Mouse (Mus musculus) small intestine, adult 2 months (tissue): ENCODE results near the gene Cdc20. TPM values are rescaled to one million over a fixed set of nuclear protein-coding genes. Genes with fewer than 3 reads are reported as not detected.

ENCODE experiments used
- H3K27ac ChIP-seq: fragments of 200-500 bp; 2 replicates; pipeline ENCODE4 v1.5.1; 2012; ENCODE audit warnings: low read depth, low read length, control low read depth, inconsistent platforms; ENCODE audit not compliant: insufficient read depth
- H3K27me3 ChIP-seq: fragments of 200-500 bp; 2 replicates; pipeline ENCODE4 v1.6.1; 2012; ENCODE audit warnings: mild to moderate bottlenecking, moderate library complexity, low read length, inconsistent platforms; ENCODE audit not compliant: control insufficient read depth, insufficient read depth
- H3K36me3 ChIP-seq: fragments of 200-500 bp; 2 replicates; pipeline ENCODE4 v1.6.1; 2012; ENCODE audit warnings: mild to moderate bottlenecking, low read length, control low read depth, inconsistent platforms; ENCODE audit not compliant: control insufficient read depth, insufficient read depth
- H3K4me1 ChIP-seq: fragments of 200-500 bp; 2 replicates; pipeline ENCODE4 v1.6.1; 2012; ENCODE audit warnings: low read length, inconsistent platforms, mixed read lengths; ENCODE audit not compliant: control insufficient read depth, insufficient read depth, insufficient read length
- H3K4me3 ChIP-seq: fragments of 200-500 bp; 2 replicates; pipeline ENCODE4 v1.5.1; 2012; ENCODE audit warnings: low read depth, mild to moderate bottlenecking, control low read depth, inconsistent platforms, low read length, moderate library complexity
- CTCF ChIP-seq: fragments of 200-500 bp; IDR thresholded peaks from 2 replicates; pipeline ENCODE4 v1.5.1; 2012; ENCODE audit warnings: low read depth, mild to moderate bottlenecking, control low read depth, inconsistent platforms, low read length, moderate library complexity, mixed read lengths; ENCODE audit not compliant: insufficient replicate concordance, insufficient read length; ENCODE audit errors: extremely low read depth
- POLR2A ChIP-seq: fragments of 200-500 bp; IDR thresholded peaks from 2 replicates; pipeline ENCODE4 v1.6.1; 2012; ENCODE audit warnings: low read depth, mild to moderate bottlenecking, control low read depth, inconsistent platforms, low read length, moderate library complexity
- WGBS: fragments of 180-500 bp; shearing (Covaris S2); methylation state at CpG from one replicate; pipeline ENCODE4 v1.1.7; 2018; 5-methylcytosine and 5-hydroxymethylcytosine counted together
- polyA plus RNA-seq: library from polyadenylated mRNA; depleted of rRNA; stranded (reverse); fragments of >200 nt; gene quantifications from 2 replicates; pipeline ENCODE4 v1.2.3, GENCODE M21; 2012; rRNA removed

The Cdc20 gene
- polyA plus RNA-seq, result 22.3 and 42.8 TPM in 2 replicates

GRCm38 (mm10) chr4:118436820-118437603 is at the start of gene Cdc20:
Cdc20 (minus strand) TSS chr4:118437352.
- under 1% methylated on average over 67 of the region's 67 CpGs for WGBS
- H3K36me3 ChIP-seq, result peaks cover 11% of the 10 kb centered on the region
- no peak for TF ChIP-seq CTCF
- peak; percentile 67; the same call in 1 of the 2 replicates for TF ChIP-seq POLR2A
- H3K27me3 ChIP-seq, result no peaks in the 10 kb centered on the region
- H3K27ac ChIP-seq, result peak within 1 kb of the TSS; percentile 59
- H3K4me1 ChIP-seq, result peaks cover 16% of the 10 kb centered on the region
- H3K4me3 ChIP-seq, result peak within 1 kb of the TSS; percentile 71

GRCm38 (mm10) chr4:118476773-118477530 is 39.8 kb upstream of the Cdc20 start:
- WGBS, result 64% methylated on average over 15 of the region's 15 CpGs
- H3K27me3 ChIP-seq, result no peaks in the 10 kb centered on the region
- H3K4me3 ChIP-seq, result no peak overlapping the region
- TF ChIP-seq CTCF (no peak), POLR2A (no peak)
- H3K36me3 ChIP-seq, result no peaks in the 10 kb centered on the region
- no peak overlapping the region for H3K27ac ChIP-seq
- peaks cover 10% of the 10 kb centered on the region for H3K4me1 ChIP-seq

- Histone ChIP-seq H3K4me1 (peaks cover 10% of the 10 kb centered on the region), H3K36me3 (no peaks in the 10 kb centered on the region), H3K4me3 (no peak overlapping the region), H3K27ac (no peak overlapping the region), H3K27me3 (no peaks in the 10 kb centered on the region)
- 49% methylated on average over 11 of the region's 11 CpGs for WGBS
- TF ChIP-seq CTCF (no peak), POLR2A (no peak)
Observed at GRCm38 (mm10) chr4:118472687-118473086, 35.5 kb upstream of the Cdc20 start.

GRCm38 (mm10) chr4:118471281-118471680 is 34.1 kb upstream of the Cdc20 start:
- TF ChIP-seq POLR2A, result no peak
- TF ChIP-seq CTCF, result no peak
- Histone ChIP-seq H3K36me3 (no peaks in the 10 kb centered on the region), H3K27ac (no peak overlapping the region), H3K4me1 (peaks cover 10% of the 10 kb centered on the region), H3K4me3 (no peak overlapping the region), H3K27me3 (no peaks in the 10 kb centered on the region)
- 81% methylated on average over 6 of the region's 6 CpGs for WGBS

- 45% methylated on average over 11 of the region's 11 CpGs for WGBS
- Histone ChIP-seq H3K36me3 (no peaks in the 10 kb centered on the region), H3K4me1 (no peaks in the 10 kb centered on the region), H3K27ac (no peak overlapping the region), H3K4me3 (no peak overlapping the region), H3K27me3 (no peaks in the 10 kb centered on the region)
- no peak for TF ChIP-seq POLR2A
- no peak for TF ChIP-seq CTCF
Observed at GRCm38 (mm10) chr4:118465697-118466163, 28.6 kb upstream of the Cdc20 start.

- Histone ChIP-seq H3K36me3 (no peaks in the 10 kb centered on the region), H3K27ac (no peak overlapping the region), H3K4me1 (no peaks in the 10 kb centered on the region), H3K4me3 (no peak overlapping the region), H3K27me3 (no peaks in the 10 kb centered on the region)
- 91% methylated on average over 3 of the region's 3 CpGs for WGBS
- TF ChIP-seq CTCF, result no peak
- TF ChIP-seq POLR2A, result no peak
Observed at GRCm38 (mm10) chr4:118464956-118465355, 27.8 kb upstream of the Cdc20 start.
